Mouse (Mus musculus) limb, embryonic 15.5 days (tissue): ENCODE measurements at regions not wholly inside any gene's neighbourhood (a gene's known extent, or its start where the extent isn't known, plus 50 kb on each side); places are given as distances from the start of the nearest gene placed in this dataset.

ENCODE experiments used
- ATAC-seq: fragments of 200-750 bp; cut with Nextera tagmentation; 2 replicates; pipeline ENCODE4 v1.8.0; 2017; ENCODE audit warnings: low read depth, moderate TSS enrichment; ENCODE audit not compliant: insufficient number of reproducible peaks, low FRiP score, low TSS enrichment
- H3K27ac ChIP-seq: fragments of 300-500 bp; sonication (generic); 2 replicates; pipeline ENCODE4 v1.5.1; 2015; ENCODE audit warnings: moderate library complexity, mild to moderate bottlenecking, inconsistent platforms
- H3K27me3 ChIP-seq: fragments of 300-500 bp; sonication (generic); 2 replicates; pipeline ENCODE4 v1.6.1; 2015; ENCODE audit warnings: inconsistent platforms
- H3K36me3 ChIP-seq: fragments of 300-500 bp; sonication (generic); 2 replicates; pipeline ENCODE4 v1.6.1; 2015; ENCODE audit warnings: inconsistent platforms
- H3K4me1 ChIP-seq: fragments of 300-500 bp; sonication (generic); 2 replicates; pipeline ENCODE4 v1.6.1; 2015; ENCODE audit warnings: inconsistent platforms
- H3K4me2 ChIP-seq: fragments of 300-500 bp; sonication (generic); 2 replicates; pipeline ENCODE4 v1.6.1; 2015; ENCODE audit warnings: mild to moderate bottlenecking, inconsistent platforms
- H3K4me3 ChIP-seq: fragments of 300-500 bp; sonication (generic); 2 replicates; pipeline ENCODE4 v1.5.1; 2015; ENCODE audit warnings: mild to moderate bottlenecking, inconsistent platforms
- H3K9ac ChIP-seq: fragments of 300-500 bp; sonication (generic); 2 replicates; pipeline ENCODE4 v1.6.1; 2015; ENCODE audit warnings: inconsistent platforms
- H3K9me3 ChIP-seq: fragments of 300-500 bp; sonication (generic); 2 replicates; pipeline ENCODE4 v1.6.1; 2016; ENCODE audit warnings: inconsistent platforms
- WGBS: fragments of 180-500 bp; shearing (Covaris S2); methylation state at CpG from one replicate; pipeline ENCODE4 v1.1.7; 2015; 5-methylcytosine and 5-hydroxymethylcytosine counted together

GRCm38 (mm10) chr14:80176464-80176863 lies 192.6 kb downstream of the Olfm4 start:
- 8% methylated on average over 6 of the region's 6 CpGs for whole genome bisulfite sequencing
- H3K4me1 ChIP-seq: peaks cover 4% of the 10 kb centered on the region; the same call in 1 of the 2 replicates
- no peaks in the 10 kb centered on the region for H3K36me3 ChIP-seq
- H3K27me3 ChIP-seq: no peaks in the 10 kb centered on the region
- no peak overlapping the region for H3K4me3 ChIP-seq
- H3K4me2 ChIP-seq: no peak overlapping the region
- no peak overlapping the region for H3K27ac ChIP-seq
- no peak overlapping the region for H3K9ac ChIP-seq
- H3K9me3 ChIP-seq: no peaks in the 10 kb centered on the region
- no peak for ATAC-seq

- Histone ChIP-seq H3K4me2 (no peak overlapping the region), H3K4me3 (no peak overlapping the region), H3K27me3 (no peaks in the 10 kb centered on the region), H3K9ac (no peak overlapping the region), H3K4me1 (no peaks in the 10 kb centered on the region), H3K27ac (no peak overlapping the region), H3K36me3 (no peaks in the 10 kb centered on the region), H3K9me3 (no peaks in the 10 kb centered on the region)
- no peak for ATAC-seq
- WGBS: 19% methylated on average over 2 of the region's 2 CpGs
Measured at GRCm38 (mm10) chr14:80195041-80195440, 211.2 kb downstream of the Olfm4 start.

GRCm38 (mm10) chr14:80212916-80213315 lies 229.0 kb downstream of the Olfm4 start:
- Histone ChIP-seq H3K27ac (no peak overlapping the region), H3K4me2 (no peak overlapping the region), H3K27me3 (no peaks in the 10 kb centered on the region), H3K9me3 (no peaks in the 10 kb centered on the region), H3K4me3 (no peak overlapping the region), H3K9ac (no peak overlapping the region), H3K36me3 (no peaks in the 10 kb centered on the region), H3K4me1 (no peaks in the 10 kb centered on the region)
- WGBS: 24% methylated on average over 2 of the region's 2 CpGs
- no peak for ATAC-seq

- 50% methylated on average over 9 of the region's 9 CpGs for WGBS
- Histone ChIP-seq H3K4me1 (no peaks in the 10 kb centered on the region), H3K27ac (no peak overlapping the region), H3K36me3 (no peaks in the 10 kb centered on the region), H3K4me3 (no peak overlapping the region), H3K9ac (no peak overlapping the region), H3K9me3 (no peaks in the 10 kb centered on the region), H3K4me2 (no peak overlapping the region), H3K27me3 (no peaks in the 10 kb centered on the region)
- ATAC-seq: no peak
Measured at GRCm38 (mm10) chr14:80213666-80214065, 229.8 kb downstream of the Olfm4 start.

- no peaks in the 10 kb centered on the region for H3K27me3 ChIP-seq
- 14% methylated on average over 6 of the region's 6 CpGs for WGBS
Measured at GRCm38 (mm10) chr14:80215960-80216552, 232.2 kb downstream of the Olfm4 start.

GRCm38 (mm10) chr14:80232066-80232465 lies 248.2 kb downstream of the Olfm4 start:
- no peaks in the 10 kb centered on the region for H3K4me1 ChIP-seq
- no peak for ATAC-seq
- H3K4me2 ChIP-seq: no peak overlapping the region
- no peaks in the 10 kb centered on the region for H3K9me3 ChIP-seq
- H3K27ac ChIP-seq: no peak overlapping the region
- H3K4me3 ChIP-seq: no peak overlapping the region
- H3K9ac ChIP-seq: no peak overlapping the region
- no peaks in the 10 kb centered on the region for H3K27me3 ChIP-seq
- no peaks in the 10 kb centered on the region for H3K36me3 ChIP-seq
- 81% methylated on average over 3 of the region's 3 CpGs for WGBS

More at GRCm38 (mm10) chr14:80215960-80216552, 232.2 kb downstream of the Olfm4 start:
- no peaks in the 10 kb centered on the region for H3K36me3 ChIP-seq
- no peak overlapping the region for H3K4me3 ChIP-seq
- H3K27ac ChIP-seq: no peak overlapping the region
- H3K9ac ChIP-seq: no peak overlapping the region
- H3K4me2 ChIP-seq: no peak overlapping the region
- no peaks in the 10 kb centered on the region for H3K9me3 ChIP-seq
- no peak for ATAC-seq
- no peaks in the 10 kb centered on the region for H3K4me1 ChIP-seq

GRCm38 (mm10) chr14:80232976-80233375 lies 249.1 kb downstream of the Olfm4 start:
- ATAC-seq: no peak
- WGBS: 78% methylated on average over 3 of the region's 3 CpGs
- Histone ChIP-seq H3K4me1 (no peaks in the 10 kb centered on the region), H3K4me3 (no peak overlapping the region), H3K27ac (no peak overlapping the region), H3K36me3 (no peaks in the 10 kb centered on the region), H3K9me3 (no peaks in the 10 kb centered on the region), H3K4me2 (no peak overlapping the region), H3K9ac (no peak overlapping the region), H3K27me3 (no peaks in the 10 kb centered on the region)

- Histone ChIP-seq H3K36me3 (no peaks in the 10 kb centered on the region), H3K4me1 (no peaks in the 10 kb centered on the region), H3K4me2 (no peak overlapping the region), H3K4me3 (no peak overlapping the region), H3K27me3 (no peaks in the 10 kb centered on the region), H3K9me3 (no peaks in the 10 kb centered on the region), H3K27ac (no peak overlapping the region), H3K9ac (no peak overlapping the region)
- no peak for ATAC-seq
Measured at GRCm38 (mm10) chr14:80237136-80237535, 253.3 kb downstream of the Olfm4 start.

GRCm38 (mm10) chr14:80237552-80237951 lies 253.7 kb downstream of the Olfm4 start:
- no peak overlapping the region for H3K4me2 ChIP-seq
- no peak for ATAC-seq
- H3K9ac ChIP-seq: no peak overlapping the region
- H3K4me3 ChIP-seq: no peak overlapping the region
- no peaks in the 10 kb centered on the region for H3K27me3 ChIP-seq
- H3K9me3 ChIP-seq: no peaks in the 10 kb centered on the region
- H3K4me1 ChIP-seq: no peaks in the 10 kb centered on the region
- no peak overlapping the region for H3K27ac ChIP-seq
- WGBS: 75% methylated on average over 2 of the region's 2 CpGs
- no peaks in the 10 kb centered on the region for H3K36me3 ChIP-seq

- 65% methylated on average over 4 of the region's 4 CpGs for WGBS
- no peak overlapping the region for H3K9ac ChIP-seq
- no peaks in the 10 kb centered on the region for H3K9me3 ChIP-seq
- no peak for ATAC-seq
- H3K27ac ChIP-seq: no peak overlapping the region
- no peaks in the 10 kb centered on the region for H3K4me1 ChIP-seq
- H3K36me3 ChIP-seq: no peaks in the 10 kb centered on the region
- no peaks in the 10 kb centered on the region for H3K27me3 ChIP-seq
- no peak overlapping the region for H3K4me3 ChIP-seq
- no peak overlapping the region for H3K4me2 ChIP-seq
Measured at GRCm38 (mm10) chr14:80244640-80245302, 260.9 kb downstream of the Olfm4 start.

GRCm38 (mm10) chr14:80247575-80247974 lies 263.7 kb downstream of the Olfm4 start:
- Histone ChIP-seq H3K27ac (no peak overlapping the region), H3K36me3 (no peaks in the 10 kb centered on the region), H3K9me3 (no peaks in the 10 kb centered on the region), H3K4me2 (no peak overlapping the region), H3K9ac (no peak overlapping the region), H3K4me1 (no peaks in the 10 kb centered on the region), H3K4me3 (no peak overlapping the region), H3K27me3 (no peaks in the 10 kb centered on the region)
- 66% methylated on average over 2 of the region's 2 CpGs for WGBS
- no peak for ATAC-seq

- WGBS: 79% methylated on average over 1 of the region's 1 CpGs
- no peak overlapping the region for H3K4me3 ChIP-seq
- H3K9ac ChIP-seq: no peak overlapping the region
- no peak for ATAC-seq
- H3K9me3 ChIP-seq: no peaks in the 10 kb centered on the region
- H3K36me3 ChIP-seq: no peaks in the 10 kb centered on the region
- no peaks in the 10 kb centered on the region for H3K27me3 ChIP-seq
- H3K27ac ChIP-seq: no peak overlapping the region
- H3K4me2 ChIP-seq: no peak overlapping the region
- H3K4me1 ChIP-seq: no peaks in the 10 kb centered on the region
Measured at GRCm38 (mm10) chr14:80249882-80250281, 266.0 kb downstream of the Olfm4 start.

- WGBS: 46% methylated on average over 3 of the region's 3 CpGs
- ATAC-seq: no peak
- no peaks in the 10 kb centered on the region for H3K36me3 ChIP-seq
- H3K9ac ChIP-seq: no peak overlapping the region
- no peak overlapping the region for H3K4me2 ChIP-seq
- no peaks in the 10 kb centered on the region for H3K9me3 ChIP-seq
- H3K4me1 ChIP-seq: no peaks in the 10 kb centered on the region
- H3K4me3 ChIP-seq: no peak overlapping the region
- no peaks in the 10 kb centered on the region for H3K27me3 ChIP-seq
- H3K27ac ChIP-seq: no peak overlapping the region
Measured at GRCm38 (mm10) chr14:80257086-80257485, 273.2 kb downstream of the Olfm4 start.
